Mouse (Mus musculus) myocyte (in vitro differentiated cells): ENCODE data around the gene Med13l. TPM values are rescaled to one million over a fixed set of nuclear protein-coding genes. Genes with fewer than 3 reads are reported as not detected.
A peak's percentile ranks its signal among the peaks of the same experiment; 100 is the strongest.

ENCODE experiments used
- H3K27me3 ChIP-seq: one replicate; pipeline ENCODE4 v1.6.1; 2011; ENCODE audit not compliant: control insufficient read depth, insufficient read depth, insufficient read length
- H3K36me3 ChIP-seq: one replicate; pipeline ENCODE4 v1.6.1; 2011; ENCODE audit not compliant: control insufficient read depth, insufficient read depth
- H3K4me2 ChIP-seq: one replicate; pipeline ENCODE4 v1.6.1; 2011; ENCODE audit warnings: low read depth, control low read depth
- H3K4me3 ChIP-seq: one replicate; pipeline ENCODE4 v1.5.1; 2011; ENCODE audit warnings: mild to moderate bottlenecking, control low read depth, moderate library complexity
- H3K79me2 ChIP-seq: one replicate; pipeline ENCODE4 v1.6.1; 2011; ENCODE audit not compliant: control insufficient read depth, insufficient read depth
- H3ac ChIP-seq: one replicate; pipeline ENCODE4 v1.6.1; 2011; ENCODE audit not compliant: control insufficient read depth, insufficient read length
- CEBPB ChIP-seq: IDR thresholded peaks from 2 replicates; pipeline ENCODE4 v1.6.1; 2011; ENCODE audit warnings: mild to moderate bottlenecking, moderate library complexity; ENCODE audit not compliant: poor library complexity, insufficient read depth, severe bottlenecking
- E2F4 ChIP-seq: IDR thresholded peaks from one replicate; pipeline ENCODE4 v1.6.1; 2011; ENCODE audit warnings: mild to moderate bottlenecking, control low read depth, moderate library complexity; ENCODE audit not compliant: insufficient read depth
- MAX ChIP-seq: IDR thresholded peaks from one replicate; pipeline ENCODE4 v1.6.1; 2011; ENCODE audit warnings: low read depth, mild to moderate bottlenecking, control low read depth
- MYOD1 ChIP-seq, 3 experiments: IDR thresholded peaks; one replicate each; pipeline ENCODE4 v1.6.1; 2011; ENCODE audit warnings: control low read depth in 2 of 3, low read depth in 2 of 3, mild to moderate bottlenecking in 2 of 3, moderate library complexity in 1 of 3; ENCODE audit not compliant: insufficient read length in 2 of 3, control insufficient read depth in 1 of 3
- MYOG ChIP-seq, 3 experiments: IDR thresholded peaks; one replicate each; pipeline ENCODE4 v1.6.1; 2011; ENCODE audit warnings: control low read depth in 2 of 3, low read depth in 2 of 3, mild to moderate bottlenecking in 2 of 3; ENCODE audit not compliant: insufficient read length in 2 of 3, control insufficient read depth in 1 of 3, insufficient read depth in 1 of 3
- POLR2A ChIP-seq: IDR thresholded peaks from one replicate; pipeline ENCODE4 v1.6.1; 2011; ENCODE audit warnings: low read depth, mild to moderate bottlenecking, control low read depth, moderate library complexity; ENCODE audit not compliant: insufficient read length
- POLR2AphosphoS2 ChIP-seq: IDR thresholded peaks from one replicate; pipeline ENCODE4 v1.6.1; 2011; ENCODE audit warnings: low read depth, control low read depth; ENCODE audit not compliant: insufficient read length
- REST ChIP-seq: IDR thresholded peaks from one replicate; pipeline ENCODE4 v1.6.1; 2011; ENCODE audit warnings: mild to moderate bottlenecking, control low read depth, moderate library complexity; ENCODE audit not compliant: insufficient read depth, insufficient read length
- SRF ChIP-seq: IDR thresholded peaks from one replicate; pipeline ENCODE4 v1.6.1; 2011; ENCODE audit warnings: low read depth; ENCODE audit not compliant: control insufficient read depth, insufficient read length
- TCF12 ChIP-seq: IDR thresholded peaks from one replicate; pipeline ENCODE4 v1.6.1; 2011; ENCODE audit warnings: mild to moderate bottlenecking, control low read depth; ENCODE audit not compliant: poor library complexity, insufficient read depth, severe bottlenecking
- TCF3 ChIP-seq: IDR thresholded peaks from one replicate; pipeline ENCODE4 v1.6.1; 2011; ENCODE audit warnings: low read depth, control low read depth; ENCODE audit not compliant: insufficient read length
- USF1 ChIP-seq: IDR thresholded peaks from one replicate; pipeline ENCODE4 v1.6.1; 2011; ENCODE audit warnings: low read depth, mild to moderate bottlenecking, control low read depth, moderate library complexity
- polyA plus RNA-seq: library from polyadenylated mRNA; unstranded; fragments of >200 nt; fragmentation: generic; extraction: Trizol; gene quantifications from one replicate; pipeline ENCODE4 v1.2.1, GENCODE M21; 2012; ENCODE audit warnings: missing spikeins

Med13l gene
- polyA plus RNA-seq, 1 experiment, result 7.4 TPM

DNA sequence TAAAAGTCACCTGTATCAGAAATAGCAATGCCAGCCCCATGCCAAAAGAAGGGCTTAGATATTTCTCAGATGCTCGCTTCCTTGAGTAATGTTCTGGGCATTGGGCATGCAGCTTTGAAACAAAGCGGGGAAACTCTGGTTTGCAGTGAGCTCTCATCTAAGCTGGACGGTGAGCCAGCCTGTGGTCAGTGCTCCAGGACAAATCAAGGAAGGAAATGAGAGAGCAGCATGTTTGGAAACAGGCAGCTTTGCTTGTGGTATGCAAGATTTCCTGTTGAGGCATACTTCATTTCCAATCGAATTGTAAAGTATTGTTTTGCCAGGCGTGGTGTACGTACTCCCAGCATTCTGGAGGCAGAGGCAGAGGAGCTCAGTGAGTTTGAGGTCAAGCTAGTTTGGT lies 95.5 kb downstream of the Med13l start:
- Histone ChIP-seq H3K36me3 (no peaks in the 10 kb centered on the region), H3K4me2 (no peak overlapping the region), H3K4me3 (no peak overlapping the region), H3ac (no peak overlapping the region), H3K79me2 (peaks cover 33% of the 10 kb centered on the region), H3K27me3 (no peaks in the 10 kb centered on the region)
- TF ChIP-seq POLR2A (no peak), MYOD1 (IDR thresholded peaks at IDR 0.05; ENCODE audit: control insufficient read depth in 1 of 3, insufficient read length in 2 of 3, low read depth in 2 of 3) (no peak), SRF (no peak), POLR2AphosphoS2 (no peak), TCF12 (no peak), MAX (no peak), E2F4 (no peak), REST (no peak), USF1 (no peak), TCF3 (no peak), MYOG (IDR thresholded peaks at IDR 0.05; ENCODE audit: control insufficient read depth in 1 of 3, insufficient read depth in 1 of 3, insufficient read length in 2 of 3, low read depth in 2 of 3) (no peak), CEBPB (no peak)

- Histone ChIP-seq H3ac (no peak overlapping the region), H3K4me2 (no peak overlapping the region), H3K36me3 (no peaks in the 10 kb centered on the region), H3K4me3 (no peak overlapping the region), H3K79me2 (peaks cover 44% of the 10 kb centered on the region), H3K27me3 (no peaks in the 10 kb centered on the region)
- TF ChIP-seq CEBPB (no peak), SRF (no peak), TCF12 (no peak), USF1 (no peak), E2F4 (no peak), MYOG (IDR thresholded peaks at IDR 0.05; ENCODE audit: control insufficient read depth in 1 of 3, insufficient read depth in 1 of 3, insufficient read length in 2 of 3, low read depth in 2 of 3) (no peak), POLR2AphosphoS2 (no peak), REST (no peak), POLR2A (no peak), MAX (no peak), TCF3 (no peak), MYOD1 (IDR thresholded peaks at IDR 0.05; ENCODE audit: control insufficient read depth in 1 of 3, insufficient read length in 2 of 3, low read depth in 2 of 3) (no peak)
Observed at GRCm38 (mm10) chr5:118658256-118658837, 97.9 kb downstream of the Med13l start.

- no peaks in the 10 kb centered on the region for H3K36me3 ChIP-seq
- H3K4me2 ChIP-seq, result peak overlapping the region; percentile 59
- no peak overlapping the region for H3K4me3 ChIP-seq
- peaks cover 44% of the 10 kb centered on the region for H3K79me2 ChIP-seq
- H3K27me3 ChIP-seq, result no peaks in the 10 kb centered on the region
- TF ChIP-seq E2F4, result no peak
- TF ChIP-seq MYOG (IDR thresholded peaks at IDR 0.05; ENCODE audit: control insufficient read depth in 1 of 3, insufficient read depth in 1 of 3, insufficient read length in 2 of 3, low read depth in 2 of 3), result peak in 1 of 3 experiments; percentile 32
- TF ChIP-seq TCF3, result no peak
- peak; percentile 91 for TF ChIP-seq CEBPB
- TF ChIP-seq POLR2AphosphoS2, result no peak
- no peak for TF ChIP-seq SRF
- peak in 2 of 3 experiments; percentile 46 to 51 for TF ChIP-seq MYOD1 (IDR thresholded peaks at IDR 0.05; ENCODE audit: control insufficient read depth in 1 of 3, insufficient read length in 2 of 3, low read depth in 2 of 3)
- H3ac ChIP-seq, result no peak overlapping the region
Observed at GRCm38 (mm10) chr5:118659713-118660112, 99.2 kb downstream of the Med13l start.

- peaks cover 56% of the 10 kb centered on the region for H3K79me2 ChIP-seq
- no peak overlapping the region for H3K4me3 ChIP-seq
- TF ChIP-seq CEBPB (no peak), SRF (no peak), TCF3 (no peak), POLR2A (no peak), MAX (no peak), MYOG (IDR thresholded peaks at IDR 0.05; ENCODE audit: control insufficient read depth in 1 of 3, insufficient read depth in 1 of 3, insufficient read length in 2 of 3, low read depth in 2 of 3) (no peak), POLR2AphosphoS2 (no peak), E2F4 (no peak), MYOD1 (IDR thresholded peaks at IDR 0.05; ENCODE audit: control insufficient read depth in 1 of 3, insufficient read length in 2 of 3, low read depth in 2 of 3) (no peak), TCF12 (no peak)
- H3K27me3 ChIP-seq, result no peaks in the 10 kb centered on the region
- H3ac ChIP-seq, result no peak overlapping the region
- H3K4me2 ChIP-seq, result no peak overlapping the region
- H3K36me3 ChIP-seq, result no peaks in the 10 kb centered on the region
Observed at GRCm38 (mm10) chr5:118661751-118662150, 101.3 kb downstream of the Med13l start.

GRCm38 (mm10) chr5:118663999-118664398 lies 103.5 kb downstream of the Med13l start:
- Histone ChIP-seq H3K36me3 (no peaks in the 10 kb centered on the region), H3K79me2 (peaks cover 64% of the 10 kb centered on the region), H3ac (no peak overlapping the region), H3K4me3 (no peak overlapping the region), H3K27me3 (no peaks in the 10 kb centered on the region), H3K4me2 (no peak overlapping the region)
- no peak for TF ChIP-seq MAX
- TF ChIP-seq SRF, result no peak
- no peak for TF ChIP-seq REST
- TF ChIP-seq POLR2AphosphoS2, result no peak
- no peak for TF ChIP-seq E2F4
- no peak for TF ChIP-seq TCF3
- TF ChIP-seq CEBPB, result peak; percentile 94
- no peak for TF ChIP-seq TCF12
- TF ChIP-seq MYOG (IDR thresholded peaks at IDR 0.05; ENCODE audit: control insufficient read depth in 1 of 3, insufficient read depth in 1 of 3, insufficient read length in 2 of 3, low read depth in 2 of 3), result peak in 2 of 3 experiments; percentile 9 to 66
- TF ChIP-seq POLR2A, result no peak
- TF ChIP-seq USF1, result no peak
- peak in 2 of 3 experiments; percentile 68 to 84 for TF ChIP-seq MYOD1 (IDR thresholded peaks at IDR 0.05; ENCODE audit: control insufficient read depth in 1 of 3, insufficient read length in 2 of 3, low read depth in 2 of 3)
